Mouse (Mus musculus) lung, adult 2 months (tissue): Measurements from ENCODE around the gene Mtss1l. TPM values are rescaled to one million over a fixed set of nuclear protein-coding genes. Genes with fewer than 3 reads are reported as not detected.

Experiments used
- DNase-seq: peaks from one replicate; pipeline ENCODE4 v3.0.0; 2022
- H3K4me1 ChIP-seq: fragments of 200-500 bp; 2 replicates; pipeline ENCODE4 v1.6.1; 2011; ENCODE audit warnings: low read length; ENCODE audit not compliant: control insufficient read depth, insufficient read depth
- H3K4me3 ChIP-seq: fragments of 200-500 bp; replicated peaks from 2 replicates; pipeline ENCODE3; 2011; ENCODE audit warnings: low read depth, mild to moderate bottlenecking, control low read depth, low read length; ENCODE audit errors: extremely low read depth
- CTCF ChIP-seq: fragments of 200-500 bp; IDR thresholded peaks from 2 replicates; pipeline ENCODE4 v1.5.1; 2011; ENCODE audit warnings: mild to moderate bottlenecking, low read length, control low read depth; ENCODE audit not compliant: insufficient read depth
- POLR2A ChIP-seq: fragments of 200-500 bp; IDR thresholded peaks from 2 replicates; pipeline ENCODE4 v1.6.1; 2011; ENCODE audit warnings: low read depth, mild to moderate bottlenecking, control low read depth, low read length, borderline replicate concordance; ENCODE audit errors: extremely low read depth
- WGBS: fragments of 180-500 bp; shearing (Covaris S2); methylation state at CpG from one replicate; pipeline ENCODE4 v1.1.7; 2018; 5-methylcytosine and 5-hydroxymethylcytosine counted together
- polyA plus RNA-seq: library from polyadenylated mRNA; depleted of rRNA; stranded (reverse); fragments of >200 nt; gene quantifications from 2 replicates; pipeline ENCODE4 v1.2.3, GENCODE M21; 2012

Mtss1l gene
- polyA plus RNA-seq, 1 experiment, result 120 TPM

DNA sequence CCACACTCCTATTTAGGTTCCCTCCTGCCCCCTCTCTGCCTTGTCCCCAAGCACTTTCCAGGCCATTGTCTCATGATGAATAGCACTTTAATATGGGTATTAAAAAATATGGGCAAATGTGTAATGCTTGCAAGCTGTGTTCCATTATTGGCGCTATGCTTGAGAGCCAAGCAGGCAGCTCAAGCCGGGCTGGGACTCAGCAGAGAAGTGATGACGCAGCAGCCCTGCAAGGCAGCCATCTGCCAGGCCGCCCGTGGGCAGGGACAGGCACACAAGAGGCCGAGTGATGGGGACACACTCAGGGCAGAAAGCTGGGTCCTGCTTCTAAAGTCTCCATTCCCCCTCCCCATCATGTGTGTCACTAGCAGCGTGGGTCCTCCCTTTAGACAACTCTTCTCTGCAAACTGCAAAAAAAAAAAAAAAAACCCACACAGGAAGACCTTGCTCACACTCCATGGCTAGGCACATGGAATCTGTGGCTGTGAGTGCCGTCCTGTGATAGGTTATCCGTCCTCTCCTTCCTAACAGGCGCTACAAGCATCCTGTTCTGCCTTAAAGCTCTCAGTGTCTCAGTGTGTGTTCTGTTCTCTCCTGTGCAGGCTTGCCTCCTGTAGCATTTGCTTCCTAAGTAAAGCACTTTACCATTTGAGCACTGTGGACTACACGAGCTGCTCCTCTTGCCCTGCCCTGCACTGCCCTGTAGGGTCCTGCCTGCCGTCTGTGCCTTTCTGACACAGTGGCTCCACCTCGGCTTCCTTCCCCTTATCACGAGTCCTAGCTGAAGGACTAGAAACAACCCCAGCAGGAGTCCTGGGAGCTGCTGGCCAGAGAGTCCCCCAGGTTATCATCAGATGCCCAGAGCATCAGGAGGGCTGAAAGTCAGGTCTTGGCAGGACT, 15.6 kb upstream of the Mtss1l start:
- no peak for TF ChIP-seq POLR2A
- TF ChIP-seq CTCF, result no peak
- no peak overlapping the region for H3K4me3 ChIP-seq
- 68% methylated on average over 14 of the region's 14 CpGs for WGBS
- DNase-seq, result no peak
- peaks cover 5% of the 10 kb centered on the region for H3K4me1 ChIP-seq

DNA sequence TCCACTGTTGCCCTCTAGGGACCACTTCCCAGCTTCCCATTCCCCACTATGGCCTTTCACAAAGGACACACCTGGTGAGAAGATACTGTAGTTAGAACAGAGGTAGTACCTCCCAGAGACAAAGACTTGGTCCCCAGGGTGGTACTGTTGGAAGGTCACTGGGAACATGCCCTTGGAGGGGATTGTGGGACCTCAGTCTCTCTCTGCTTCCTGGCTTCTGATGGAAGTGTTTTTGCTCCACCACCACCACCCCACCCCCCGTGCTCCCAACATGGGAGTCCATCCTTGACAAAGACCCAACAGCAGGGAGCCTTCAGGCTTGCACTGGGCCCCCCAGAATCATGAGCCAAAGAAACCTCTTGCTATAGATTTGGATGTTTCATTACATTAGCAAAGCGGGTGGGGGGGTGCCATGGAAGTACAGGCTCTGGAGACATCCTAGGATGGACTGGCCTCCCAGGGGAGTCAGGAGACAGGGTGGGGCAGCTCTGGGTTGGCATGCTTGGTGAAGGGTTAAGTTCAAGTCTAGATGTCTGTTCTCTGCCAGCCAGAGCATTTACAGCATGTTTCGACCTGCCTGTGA, 14.9 kb upstream of the Mtss1l start:
- Histone ChIP-seq H3K4me1 (peaks cover 13% of the 10 kb centered on the region), H3K4me3 (no peak overlapping the region)
- WGBS, result 90% methylated on average over 3 of the region's 3 CpGs
- TF ChIP-seq CTCF (no peak), POLR2A (no peak)
- no peak for DNase-seq

DNA sequence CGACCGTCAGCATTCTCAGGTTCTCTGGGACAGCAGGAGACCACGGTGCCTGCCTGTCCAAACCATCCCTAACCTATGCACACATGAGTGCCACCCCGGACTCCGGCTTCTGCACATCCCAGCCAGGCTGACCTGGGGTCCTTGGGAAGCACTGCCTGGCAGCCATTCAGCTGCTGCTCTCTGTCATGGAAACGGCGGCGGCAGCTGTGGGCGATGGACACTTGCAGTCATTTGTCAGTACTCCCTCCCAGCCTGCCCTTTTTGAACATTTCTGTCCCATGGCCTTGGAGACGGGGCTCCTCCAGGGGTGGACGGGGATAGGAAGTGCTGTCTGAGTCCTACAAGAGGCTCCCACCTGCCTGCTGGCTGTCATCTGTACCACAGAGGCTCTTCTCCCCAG, 12.8 kb upstream of the Mtss1l start:
- Histone ChIP-seq H3K4me3 (no peak overlapping the region), H3K4me1 (peaks cover 15% of the 10 kb centered on the region)
- TF ChIP-seq POLR2A (no peak), CTCF (no peak)
- 74% methylated on average over 11 of the region's 11 CpGs for WGBS
- no peak for DNase-seq

DNA sequence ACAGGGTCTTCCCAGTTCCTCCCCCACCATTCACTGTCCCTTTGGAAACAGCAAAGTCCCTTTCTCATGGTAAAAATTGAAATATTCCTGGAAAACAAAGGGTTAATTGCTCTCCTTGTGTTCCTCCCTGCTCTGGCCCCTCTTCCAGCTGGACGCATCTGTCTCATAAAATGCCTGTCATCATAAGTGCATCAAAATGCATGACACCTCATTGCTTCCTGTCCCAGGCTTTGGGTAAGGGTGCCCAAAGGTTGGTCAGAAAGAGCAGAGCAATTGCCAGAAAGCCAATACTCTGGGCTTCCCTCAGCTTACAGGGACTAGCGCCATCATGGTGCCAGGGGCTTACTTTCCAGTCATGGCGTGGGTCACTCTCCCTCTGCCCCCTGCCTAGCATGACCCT, 10.7 kb upstream of the Mtss1l start:
- 70% methylated on average over 3 of the region's 3 CpGs for WGBS
- peaks cover 15% of the 10 kb centered on the region for H3K4me1 ChIP-seq
- no peak for DNase-seq

DNA sequence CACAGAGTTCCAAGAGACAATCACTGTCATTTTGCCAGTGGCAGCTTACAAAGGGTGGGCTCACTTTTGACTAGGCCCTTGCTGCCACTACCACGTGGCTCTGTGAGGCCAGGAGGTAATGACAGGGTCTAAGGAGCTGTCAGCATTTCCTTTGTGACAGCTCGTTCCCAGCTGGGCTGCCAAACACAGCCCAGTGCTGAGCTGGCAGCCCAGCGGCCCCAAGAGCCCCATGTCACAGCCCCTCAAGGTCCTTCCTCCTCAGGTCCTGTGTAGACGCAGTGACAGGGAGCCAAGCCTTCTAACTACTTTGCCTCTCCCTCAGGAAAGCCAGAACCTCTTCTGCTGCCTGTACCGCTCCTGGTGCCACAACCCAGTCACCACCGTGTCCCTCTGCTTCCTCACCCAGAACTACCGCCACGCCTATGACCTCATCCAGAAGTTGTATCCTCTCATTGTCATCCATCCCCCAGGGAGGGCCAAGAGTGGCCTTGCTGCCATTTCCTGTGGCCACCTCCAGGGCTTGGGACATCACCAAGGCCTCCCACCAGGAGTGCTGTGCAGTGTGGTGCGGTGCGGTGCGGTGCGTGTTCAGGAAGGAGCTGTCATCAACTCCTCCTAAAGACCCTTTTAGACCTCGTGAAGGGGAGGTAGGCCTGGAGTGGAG, 9.9 kb upstream of the Mtss1l start:
- WGBS, result 36% methylated on average over 13 of the region's 13 CpGs
- DNase-seq, result no peak
- peaks cover 17% of the 10 kb centered on the region for H3K4me1 ChIP-seq
- H3K4me3 ChIP-seq, result no peak overlapping the region
- TF ChIP-seq CTCF (no peak), POLR2A (peak; percentile 33; the same call in 1 of the 2 replicates)

More for the DNA sequence above, 10.7 kb upstream of the Mtss1l start:
- TF ChIP-seq POLR2A, result no peak
- no peak for TF ChIP-seq CTCF
- H3K4me3 ChIP-seq, result no peak overlapping the region

DNA sequence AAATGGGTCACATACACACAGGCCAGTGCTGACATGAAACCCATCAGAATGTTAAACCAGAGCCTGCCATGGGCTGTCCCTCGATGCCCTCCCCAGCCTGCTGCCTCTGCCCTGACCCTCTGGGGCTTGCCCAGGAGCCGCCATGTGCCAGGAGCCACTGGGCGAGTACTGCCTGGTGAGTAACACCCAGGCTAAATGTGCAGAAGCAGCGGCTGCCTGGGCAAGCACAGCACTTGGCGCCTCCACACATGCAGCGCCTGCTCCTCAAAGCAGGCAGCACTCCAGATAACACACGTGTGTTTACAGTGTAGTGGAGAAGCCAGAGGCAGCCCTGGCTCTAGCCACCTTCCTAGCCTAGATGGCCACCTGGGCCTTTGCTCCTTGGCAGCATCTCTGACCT, 8.2 kb upstream of the Mtss1l start:
- 63% methylated on average over 7 of the region's 7 CpGs for WGBS
- TF ChIP-seq POLR2A, result no peak
- no peak for TF ChIP-seq CTCF
- peaks cover 17% of the 10 kb centered on the region for H3K4me1 ChIP-seq

DNA sequence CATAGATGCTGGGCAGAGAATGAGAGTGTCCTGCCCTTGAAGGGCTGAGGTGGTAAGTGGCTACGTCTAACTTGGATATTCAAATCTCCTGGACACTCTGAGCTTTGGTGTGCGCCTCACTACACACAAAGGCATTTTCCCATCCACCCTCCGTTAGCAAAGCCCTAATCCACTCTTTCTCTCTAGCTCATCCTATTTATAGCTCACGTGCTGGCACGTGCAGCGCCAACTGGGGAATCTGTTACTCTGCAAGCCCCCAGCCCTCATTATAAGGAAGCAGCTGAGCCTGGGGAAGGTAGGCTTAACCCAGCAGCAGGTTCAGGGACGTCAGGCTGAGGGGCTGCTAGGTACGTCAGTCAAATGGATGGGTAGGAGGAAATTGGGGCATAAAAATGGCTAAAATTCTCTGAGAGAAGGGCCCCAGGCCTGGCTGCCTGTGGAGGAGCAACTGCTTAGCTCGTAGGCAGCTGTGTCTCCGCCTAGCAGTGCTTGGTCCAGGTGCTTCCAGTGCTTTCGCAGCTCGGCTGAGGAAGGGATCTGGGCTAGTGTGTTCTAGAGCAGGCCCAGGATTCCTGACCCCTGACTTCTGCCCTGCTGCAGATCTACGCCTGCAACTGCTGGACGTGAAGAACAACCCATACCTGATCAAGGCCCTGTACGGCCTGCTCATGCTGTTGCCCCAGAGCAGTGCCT, 6.3 kb upstream of the Mtss1l start:
- no peak for TF ChIP-seq POLR2A
- TF ChIP-seq CTCF, result no peak
- 88% methylated on average over 15 of the region's 15 CpGs for WGBS
- Histone ChIP-seq H3K4me1 (peaks cover 35% of the 10 kb centered on the region), H3K4me3 (no peak overlapping the region)
- DNase-seq, result no peak

More for the DNA sequence above, 8.2 kb upstream of the Mtss1l start:
- DNase-seq, result no peak
- H3K4me3 ChIP-seq, result no peak overlapping the region

DNA sequence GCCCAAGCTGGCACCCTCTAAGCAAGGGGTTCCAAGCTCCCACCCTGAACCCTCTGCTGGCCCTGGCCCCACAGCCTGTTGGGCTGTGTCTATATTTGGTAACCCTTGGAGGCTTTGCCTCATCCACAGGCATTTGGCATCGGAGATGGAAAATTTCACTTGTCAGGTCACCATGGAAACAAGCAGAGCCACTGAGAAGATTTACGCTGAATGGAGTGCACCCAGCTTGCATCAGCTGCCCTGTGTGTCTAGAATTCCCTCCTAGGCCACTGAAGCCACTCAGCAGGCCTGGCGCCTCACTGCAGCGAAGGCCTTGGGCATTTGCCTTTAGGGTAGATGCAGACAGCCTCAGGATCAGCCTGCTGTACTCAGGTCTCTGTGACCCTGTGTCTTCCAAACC, 5.2 kb upstream of the Mtss1l start:
- Histone ChIP-seq H3K4me3 (no peak overlapping the region), H3K4me1 (peaks cover 30% of the 10 kb centered on the region)
- TF ChIP-seq CTCF (no peak), POLR2A (no peak)
- 64% methylated on average over 4 of the region's 4 CpGs for WGBS
- no peak for DNase-seq

DNA sequence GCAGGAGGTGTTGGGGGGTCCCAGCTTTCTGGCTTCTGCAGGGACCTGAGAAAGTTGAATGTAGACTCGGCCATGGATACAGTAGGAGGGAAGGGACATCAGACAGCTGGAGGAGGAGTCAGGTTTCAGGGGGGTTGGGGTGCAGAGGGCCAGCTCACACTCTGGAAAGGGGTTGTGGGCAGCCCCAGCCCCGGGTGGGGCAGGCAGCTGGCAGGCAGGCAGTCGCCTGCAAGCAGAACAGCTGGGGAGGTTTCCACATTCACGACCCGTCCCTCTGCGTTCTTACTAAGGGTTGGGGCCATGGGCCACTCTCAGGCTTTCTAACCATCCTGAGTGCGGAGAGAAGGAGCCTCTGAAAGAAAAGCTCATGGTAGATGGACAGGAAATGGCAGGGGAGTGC, 4.1 kb upstream of the Mtss1l start:
- Histone ChIP-seq H3K4me1 (peaks cover 24% of the 10 kb centered on the region), H3K4me3 (no peak overlapping the region)
- 68% methylated on average over 7 of the region's 7 CpGs for WGBS
- TF ChIP-seq POLR2A (no peak), CTCF (no peak)
- no peak for DNase-seq

DNA sequence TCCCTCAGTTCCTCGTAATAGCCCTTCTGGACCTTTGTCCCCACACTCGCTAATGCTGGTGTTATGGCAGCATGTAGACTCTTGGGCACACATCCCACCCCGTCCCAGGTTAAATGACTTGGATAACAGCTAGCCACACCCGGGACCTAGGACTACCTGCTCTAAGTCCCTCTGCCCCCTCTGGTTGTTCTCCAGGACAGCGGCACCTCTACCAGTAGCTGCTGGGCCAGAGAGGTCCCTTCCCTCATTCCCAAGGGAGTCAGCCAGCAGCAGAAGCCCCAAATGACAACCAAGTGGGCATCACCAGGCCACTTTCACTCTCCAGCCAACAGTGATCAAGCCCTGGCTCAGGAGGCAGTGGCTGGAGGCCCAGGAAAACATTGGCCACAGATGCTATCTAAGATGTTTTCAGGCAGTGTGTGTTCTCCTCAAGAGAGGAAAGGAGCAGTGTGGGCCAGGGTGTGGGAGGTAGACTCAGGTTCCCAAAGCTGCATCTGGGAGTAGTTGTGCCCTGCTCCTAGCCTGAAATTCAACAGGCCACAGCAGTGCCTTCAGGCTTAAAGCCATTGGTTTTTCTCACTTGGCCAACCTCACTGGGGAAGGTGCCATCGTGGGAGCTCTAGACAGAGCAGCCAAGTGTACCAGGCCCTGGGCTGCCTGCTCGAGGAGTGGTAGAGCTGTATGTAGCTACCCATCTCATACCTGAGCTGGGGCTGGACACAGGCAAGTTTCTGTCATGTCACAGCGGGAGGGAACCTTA, 2.9 kb upstream of the Mtss1l start:
- H3K4me3 ChIP-seq, result no peak overlapping the region
- no peak for DNase-seq
- no peak for TF ChIP-seq POLR2A
- TF ChIP-seq CTCF, result no peak
- peaks cover 29% of the 10 kb centered on the region for H3K4me1 ChIP-seq
- 83% methylated on average over 8 of the region's 8 CpGs for WGBS
